Mouse (Mus musculus) heart, embryonic 13.5 days (tissue): Measurements from ENCODE around the gene Ubxn2a. TPM values are rescaled to one million over a fixed set of nuclear protein-coding genes. Genes with fewer than 3 reads are reported as not detected.

Source experiments
- ATAC-seq: fragments of 200-750 bp; cut with Nextera tagmentation; 2 replicates; pipeline ENCODE4 v1.8.0; 2017; ENCODE audit warnings: moderate TSS enrichment; ENCODE audit not compliant: insufficient number of reproducible peaks, low FRiP score, low TSS enrichment; ENCODE audit errors: extremely low read depth
- H3K27ac ChIP-seq: fragments of 300-500 bp; sonication (generic); replicated peaks from 2 replicates; pipeline ENCODE4 v1.5.1; 2015; ENCODE audit warnings: moderate library complexity, mild to moderate bottlenecking, inconsistent platforms
- H3K27me3 ChIP-seq: fragments of 300-500 bp; sonication (generic); replicated peaks from 2 replicates; pipeline ENCODE4 v1.6.1; 2015; ENCODE audit warnings: mild to moderate bottlenecking, inconsistent platforms
- H3K36me3 ChIP-seq: fragments of 300-500 bp; sonication (generic); 2 replicates; pipeline ENCODE4 v1.6.1; 2015; ENCODE audit warnings: mild to moderate bottlenecking, inconsistent platforms
- H3K4me1 ChIP-seq: fragments of 300-500 bp; sonication (generic); 2 replicates; pipeline ENCODE4 v1.6.1; 2015; ENCODE audit warnings: inconsistent platforms
- H3K4me2 ChIP-seq: fragments of 300-500 bp; sonication (generic); 2 replicates; pipeline ENCODE4 v1.6.1; 2015; ENCODE audit warnings: inconsistent platforms, mild to moderate bottlenecking, moderate library complexity
- H3K4me3 ChIP-seq: fragments of 300-500 bp; sonication (generic); 2 replicates; pipeline ENCODE4 v1.5.1; 2015; ENCODE audit warnings: moderate library complexity, mild to moderate bottlenecking, inconsistent platforms
- H3K9ac ChIP-seq: fragments of 300-500 bp; sonication (generic); 2 replicates; pipeline ENCODE4 v1.6.1; 2015; ENCODE audit warnings: inconsistent platforms, mild to moderate bottlenecking, moderate library complexity
- H3K9me3 ChIP-seq: fragments of 300-500 bp; sonication (generic); 2 replicates; pipeline ENCODE4 v1.6.1; 2016; ENCODE audit warnings: inconsistent platforms
- WGBS: fragments of 180-500 bp; shearing (Covaris S2); methylation state at CpG from one replicate; pipeline ENCODE4 v1.1.7; 2015; ENCODE audit warnings: mixed read lengths; 5-methylcytosine and 5-hydroxymethylcytosine counted together
- polyA plus RNA-seq: library from polyadenylated mRNA; unstranded; fragments of >200 nt; fragmentation: Nextera tagmentation; extraction: Ambion mirVana; gene quantifications from 2 replicates; pipeline ENCODE4 v1.2.1, GENCODE M21; 2015

Gene Ubxn2a
- polyA plus RNA-seq, 1 experiment from 2014 or later: 25.8 TPM

- no peak overlapping the region for H3K4me3 ChIP-seq
- H3K9ac ChIP-seq: peak overlapping the region; percentile 37; the same call in 1 of the 2 replicates
- WGBS: 28% methylated on average over 11 of the region's 11 CpGs
- H3K27ac ChIP-seq: peak overlapping the region; percentile 59
- H3K9me3 ChIP-seq: no peaks in the 10 kb centered on the region
- H3K4me1 ChIP-seq: peaks cover 37% of the 10 kb centered on the region
- no peaks in the 10 kb centered on the region for H3K27me3 ChIP-seq
- H3K36me3 ChIP-seq: peaks cover 35% of the 10 kb centered on the region
- H3K4me2 ChIP-seq: peak overlapping the region; percentile 22; the same call in 1 of the 2 replicates
- no peak for ATAC-seq
These were observed 48.1 kb downstream of the Ubxn2a start for GRCm38 (mm10) chr12:4859241-4859914.

GRCm38 (mm10) chr12:4856834-4857233 is 50.7 kb downstream of the Ubxn2a start:
- Histone ChIP-seq H3K4me3 (no peak overlapping the region), H3K36me3 (peaks cover 47% of the 10 kb centered on the region), H3K27ac (no peak overlapping the region), H3K9me3 (no peaks in the 10 kb centered on the region), H3K27me3 (no peaks in the 10 kb centered on the region), H3K9ac (no peak overlapping the region), H3K4me2 (no peak overlapping the region), H3K4me1 (peaks cover 18% of the 10 kb centered on the region)
- ATAC-seq: no peak
- WGBS: 92% methylated on average over 2 of the region's 2 CpGs

- Histone ChIP-seq H3K4me1 (peaks cover 12% of the 10 kb centered on the region), H3K4me2 (no peak overlapping the region), H3K27ac (no peak overlapping the region), H3K4me3 (no peak overlapping the region), H3K9me3 (no peaks in the 10 kb centered on the region), H3K9ac (no peak overlapping the region), H3K27me3 (no peaks in the 10 kb centered on the region), H3K36me3 (peaks cover 54% of the 10 kb centered on the region)
- no peak for ATAC-seq
- WGBS: 95% methylated on average over 5 of the region's 5 CpGs
These were observed 51.3 kb downstream of the Ubxn2a start for GRCm38 (mm10) chr12:4856160-4856559.

GRCm38 (mm10) chr12:4843741-4844140 is 63.8 kb downstream of the Ubxn2a start:
- Histone ChIP-seq H3K4me1 (peaks cover 28% of the 10 kb centered on the region), H3K9ac (peak overlapping the region; percentile 81), H3K4me3 (peak overlapping the region; percentile 63), H3K36me3 (0 out of 2 replicates have a peak, but pooled peaks cover 3% of the 10 kb centered on the region), H3K27ac (peak overlapping the region; percentile 68), H3K9me3 (no peaks in the 10 kb centered on the region), H3K4me2 (peak overlapping the region; percentile 80), H3K27me3 (peaks cover 12% of the 10 kb centered on the region)
- ATAC-seq: no peak
- WGBS: under 1% methylated on average over 12 of the region's 12 CpGs

DNA sequence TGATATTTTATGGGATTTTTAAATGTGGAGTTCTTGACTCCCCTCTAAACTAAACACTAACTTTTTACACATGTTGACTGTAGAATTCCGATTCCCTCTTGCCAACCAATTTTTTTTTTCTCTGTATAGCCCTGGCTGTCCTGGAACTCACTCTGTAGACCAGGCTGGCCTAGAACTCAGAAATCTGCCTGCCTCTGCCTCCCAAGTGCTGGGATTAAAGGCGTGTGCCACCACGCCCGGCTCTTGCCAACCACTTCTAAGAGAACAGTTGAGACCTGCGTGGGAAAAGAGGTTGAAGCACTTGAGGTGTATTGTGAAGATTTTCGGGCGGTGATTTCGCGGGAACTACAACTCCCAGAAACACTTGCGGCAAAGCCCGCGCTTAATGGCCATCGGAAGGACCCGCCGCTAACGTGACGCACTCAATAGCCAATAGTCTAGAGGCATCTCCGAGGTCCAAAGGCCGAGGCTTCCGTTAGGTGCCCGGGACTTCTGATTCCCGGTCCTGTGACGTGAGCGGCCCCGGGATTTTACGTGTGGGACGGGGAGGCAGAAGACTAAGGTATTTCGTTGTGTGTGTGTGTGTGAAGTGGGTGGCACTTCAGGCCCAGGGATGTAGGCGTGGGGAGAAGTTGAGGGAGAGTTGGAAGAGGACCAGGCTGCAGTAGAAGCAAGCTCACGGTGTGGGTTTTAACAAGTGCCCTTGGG is 64.5 kb downstream of the Ubxn2a start, which contains the start of gene Wdcp:
Gene Wdcp, plus strand, starts transcription at position 414 of the 708 bp plus-strand sequence.
- H3K4me3 ChIP-seq: peak within 1 kb of the TSS; percentile 63
- peaks cover 12% of the 10 kb centered on the region for H3K27me3 ChIP-seq
- no peaks in the 10 kb centered on the region for H3K36me3 ChIP-seq
- H3K4me1 ChIP-seq: peaks cover 28% of the 10 kb centered on the region
- under 1% methylated on average over 30 of the region's 30 CpGs for WGBS
- no peaks in the 10 kb centered on the region for H3K9me3 ChIP-seq
- H3K9ac ChIP-seq: peak within 1 kb of the TSS; percentile 81
- peak; percentile 85 for ATAC-seq
- H3K27ac ChIP-seq: peak within 1 kb of the TSS; percentile 68
- peak within 1 kb of the TSS; percentile 94 for H3K4me2 ChIP-seq

GRCm38 (mm10) chr12:4842456-4842855 is 65.0 kb downstream of the Ubxn2a start:
- Histone ChIP-seq H3K9me3 (no peaks in the 10 kb centered on the region), H3K9ac (no peak overlapping the region), H3K27me3 (peaks cover 12% of the 10 kb centered on the region), H3K36me3 (no peaks in the 10 kb centered on the region), H3K4me1 (peaks cover 28% of the 10 kb centered on the region), H3K27ac (no peak overlapping the region), H3K4me3 (peak overlapping the region; percentile 4; the same call in 1 of the 2 replicates), H3K4me2 (peak overlapping the region; percentile 94; the same call in 1 of the 2 replicates)
- no peak for ATAC-seq
- WGBS: 84% methylated on average over 8 of the region's 8 CpGs

GRCm38 (mm10) chr12:4841392-4841887 is 66.1 kb downstream of the Ubxn2a start, which contains the start of gene Fkbp1b:
TSS of gene Fkbp1b (minus strand) at chr12:4841591.
- H3K27me3 ChIP-seq: peaks cover 12% of the 10 kb centered on the region
- H3K9me3 ChIP-seq: no peaks in the 10 kb centered on the region
- peak within 1 kb of the TSS; percentile 84 for H3K9ac ChIP-seq
- H3K27ac ChIP-seq: no peak within 1 kb of the TSS
- peak; percentile 53 for ATAC-seq
- WGBS: under 1% methylated on average over 32 of the region's 37 CpGs
- H3K4me1 ChIP-seq: peaks cover 28% of the 10 kb centered on the region
- peak within 1 kb of the TSS; percentile 94 for H3K4me2 ChIP-seq
- no peaks in the 10 kb centered on the region for H3K36me3 ChIP-seq
- peak within 1 kb of the TSS; percentile 85 for H3K4me3 ChIP-seq

DNA sequence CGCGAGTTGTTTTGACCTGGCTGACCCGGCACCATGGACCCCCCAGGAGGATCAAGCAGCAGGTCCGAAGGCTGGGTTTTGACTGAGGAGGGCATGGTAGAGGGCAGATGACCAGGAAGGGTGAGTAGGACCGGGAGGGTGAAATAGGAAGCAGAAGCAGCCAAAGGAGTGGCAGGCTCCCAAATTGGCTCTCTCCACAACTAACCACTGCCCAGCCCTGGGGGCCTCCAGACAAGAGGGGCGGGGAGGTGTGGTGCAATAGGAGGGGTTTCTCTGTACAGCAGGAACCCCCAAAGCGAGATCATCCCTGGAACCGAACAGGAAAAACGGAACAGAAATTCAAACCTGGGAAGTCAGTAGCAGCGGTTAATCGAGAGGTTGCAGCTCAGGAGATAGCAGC is 66.8 kb downstream of the Ubxn2a start:
- Histone ChIP-seq H3K36me3 (no peaks in the 10 kb centered on the region), H3K27me3 (peaks cover 12% of the 10 kb centered on the region), H3K4me1 (peaks cover 28% of the 10 kb centered on the region), H3K27ac (no peak overlapping the region), H3K9me3 (no peaks in the 10 kb centered on the region), H3K9ac (peak overlapping the region; percentile 84), H3K4me3 (peak overlapping the region; percentile 85), H3K4me2 (peak overlapping the region; percentile 94)
- WGBS: 2% methylated on average over 11 of the region's 11 CpGs
- no peak for ATAC-seq

DNA sequence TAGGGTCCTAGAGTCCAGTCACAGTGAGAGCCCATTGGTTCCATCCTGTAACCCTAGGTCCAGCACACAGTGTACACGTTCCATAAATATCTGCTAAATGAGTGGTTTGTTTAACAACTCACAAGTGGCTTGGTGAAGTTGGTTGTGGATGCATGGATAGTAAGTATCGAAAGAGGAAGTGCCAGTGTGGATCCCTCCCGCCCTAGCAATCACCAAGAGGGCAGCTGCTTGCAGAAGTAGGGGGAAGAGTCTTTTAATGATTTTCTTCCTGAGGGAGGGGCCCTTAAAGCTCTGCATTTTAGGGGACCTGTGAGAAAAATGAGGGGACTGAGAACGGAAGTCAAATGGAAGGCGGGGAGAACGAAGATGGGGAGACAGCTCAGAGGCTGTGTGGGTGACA is 67.5 kb downstream of the Ubxn2a start:
- 52% methylated on average over 6 of the region's 6 CpGs for WGBS
- peak overlapping the region; percentile 85; the same call in 1 of the 2 replicates for H3K4me3 ChIP-seq

DNA sequence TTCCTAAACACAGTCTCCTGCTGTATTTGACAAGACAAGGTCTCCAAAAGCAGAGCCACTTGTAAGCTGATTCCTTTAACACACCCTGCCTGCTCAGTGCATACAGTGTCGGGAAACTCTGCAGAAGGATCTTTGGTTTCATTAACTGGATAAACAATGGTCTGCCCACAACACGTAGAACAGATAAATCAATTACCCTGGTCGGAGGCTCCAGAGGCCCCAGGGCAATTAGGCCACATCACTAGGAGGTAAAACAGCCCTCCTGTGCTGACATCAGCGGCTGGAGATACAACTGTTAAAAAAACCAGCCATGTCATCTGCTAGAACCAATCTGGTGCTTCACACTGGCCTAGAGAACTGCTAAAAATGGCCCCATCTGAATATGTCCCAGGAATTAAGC is 70.5 kb downstream of the Ubxn2a start:
- ATAC-seq: no peak
- Histone ChIP-seq H3K4me2 (no peak overlapping the region), H3K27me3 (peaks cover 12% of the 10 kb centered on the region), H3K4me3 (no peak overlapping the region), H3K9me3 (no peaks in the 10 kb centered on the region), H3K9ac (no peak overlapping the region), H3K36me3 (peaks cover 12% of the 10 kb centered on the region), H3K4me1 (peaks cover 13% of the 10 kb centered on the region), H3K27ac (no peak overlapping the region)
- WGBS: 40% methylated on average over 4 of the region's 4 CpGs

More for the DNA sequence above, 67.5 kb downstream of the Ubxn2a start:
- Histone ChIP-seq H3K9ac (no peak overlapping the region), H3K36me3 (no peaks in the 10 kb centered on the region), H3K9me3 (no peaks in the 10 kb centered on the region), H3K4me1 (peaks cover 28% of the 10 kb centered on the region), H3K27ac (no peak overlapping the region), H3K4me2 (peak overlapping the region; percentile 94), H3K27me3 (peaks cover 12% of the 10 kb centered on the region)
- no peak for ATAC-seq
